Mouse (Mus musculus): Measurements from ENCODE around the gene Trio.

The Trio gene

DNA sequence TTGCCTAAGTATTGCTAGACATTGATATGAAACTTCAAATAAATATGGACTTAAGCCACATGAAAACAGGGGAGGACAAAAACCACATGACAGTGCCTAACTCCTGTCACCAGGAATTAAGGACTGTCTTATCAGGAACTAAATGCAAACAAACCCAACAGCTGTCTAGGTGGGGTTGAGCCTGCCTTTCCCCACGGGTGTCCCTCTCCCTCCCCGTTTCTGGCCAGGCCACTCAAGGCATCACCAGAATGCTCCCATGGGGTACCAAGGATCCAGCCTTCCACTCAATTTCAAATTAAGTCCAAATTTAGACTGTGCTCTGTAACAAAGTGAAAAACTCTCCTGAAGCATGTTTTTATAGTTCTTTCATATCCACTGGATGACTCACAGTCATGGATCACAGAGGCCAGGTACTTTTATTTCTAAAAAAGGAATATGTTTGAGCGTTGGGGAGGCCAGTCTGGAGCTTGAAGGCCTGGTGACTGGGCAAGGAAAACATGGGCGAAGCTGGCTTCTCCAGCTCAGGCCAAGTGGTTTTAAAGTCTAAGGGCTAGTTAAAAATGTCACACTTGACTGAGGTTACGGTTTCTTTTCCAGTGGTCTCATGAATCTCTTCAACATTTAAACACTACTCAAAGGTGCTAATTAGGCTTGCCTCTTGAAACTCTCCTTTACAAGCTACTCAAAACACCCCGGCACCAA is 33.6 kb downstream of the Trio start:
- DNase-seq (ENCODE audit: low read depth) = no peak

DNA sequence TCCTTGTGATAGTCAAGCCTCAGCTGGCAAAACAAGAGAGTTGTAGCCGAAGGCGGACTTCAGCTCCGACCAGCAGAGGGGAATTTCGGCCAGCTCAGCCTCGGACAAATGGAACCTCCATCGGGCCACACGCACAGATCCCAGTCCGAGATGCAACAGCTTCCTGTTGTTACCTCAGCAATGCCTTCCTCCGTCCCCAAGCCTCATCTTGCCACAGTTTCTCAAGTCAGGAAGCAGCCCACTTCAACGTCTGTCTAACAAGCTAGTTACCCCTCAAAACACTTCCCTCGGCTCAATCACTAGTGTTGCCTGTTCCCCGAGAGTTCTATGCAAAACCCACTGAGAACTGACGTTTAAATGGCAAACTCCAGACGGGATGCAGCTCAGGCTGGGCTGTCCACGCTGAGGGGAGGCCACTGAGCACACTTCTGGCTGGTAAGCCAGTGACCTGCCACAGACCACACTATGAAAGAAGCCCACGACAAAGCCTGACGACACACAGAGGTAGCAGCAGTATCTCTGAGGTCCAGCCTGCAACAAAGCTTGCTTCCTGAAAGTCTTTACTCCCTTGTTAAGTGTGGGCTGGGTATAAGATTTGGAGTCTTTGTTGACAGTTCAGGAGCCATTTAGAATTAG is 34.5 kb downstream of the Trio start:
- DNase-seq (ENCODE audit: low read depth) = no peak

DNA sequence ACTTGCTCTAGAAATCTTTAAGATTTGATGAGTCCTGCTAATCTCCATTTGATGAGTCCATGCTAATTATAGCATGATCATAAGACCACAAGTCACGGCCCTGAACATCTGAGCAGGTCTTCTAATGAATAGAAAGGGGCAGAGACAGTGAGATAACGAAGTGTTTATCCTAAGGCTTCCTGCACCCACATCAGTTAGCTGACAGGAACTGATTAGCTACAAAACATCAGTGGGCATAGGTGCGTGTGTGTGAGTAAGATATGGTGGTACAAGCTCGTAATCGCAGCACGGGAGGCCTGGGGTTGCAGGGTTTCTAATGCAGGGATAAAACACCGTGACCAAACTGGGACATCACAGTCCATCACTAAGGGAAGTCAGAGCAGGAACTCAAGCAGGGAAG is 37.7 kb downstream of the Trio start:
- DNase-seq (ENCODE audit: low read depth) = no peak

DNA sequence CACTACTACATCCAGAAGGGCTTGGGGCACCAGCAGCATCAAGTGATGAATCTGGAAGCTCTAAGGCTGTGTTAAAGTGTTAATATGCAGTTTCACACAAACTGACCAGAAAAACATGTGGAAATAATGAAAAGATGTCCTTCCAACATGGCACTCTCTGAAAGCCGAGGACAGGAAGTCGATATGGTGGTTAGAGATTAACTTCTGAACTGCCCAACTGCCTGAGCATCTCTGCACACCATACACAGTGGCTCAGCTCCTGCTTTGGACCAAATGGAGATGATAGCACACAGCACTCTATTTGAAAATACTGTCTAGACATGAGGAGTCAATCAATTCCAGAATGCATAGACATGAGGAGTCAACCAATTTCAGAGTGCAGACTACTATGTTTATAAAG is 40.8 kb downstream of the Trio start:
- no peak for DNase-seq (ENCODE audit: low read depth)

DNA sequence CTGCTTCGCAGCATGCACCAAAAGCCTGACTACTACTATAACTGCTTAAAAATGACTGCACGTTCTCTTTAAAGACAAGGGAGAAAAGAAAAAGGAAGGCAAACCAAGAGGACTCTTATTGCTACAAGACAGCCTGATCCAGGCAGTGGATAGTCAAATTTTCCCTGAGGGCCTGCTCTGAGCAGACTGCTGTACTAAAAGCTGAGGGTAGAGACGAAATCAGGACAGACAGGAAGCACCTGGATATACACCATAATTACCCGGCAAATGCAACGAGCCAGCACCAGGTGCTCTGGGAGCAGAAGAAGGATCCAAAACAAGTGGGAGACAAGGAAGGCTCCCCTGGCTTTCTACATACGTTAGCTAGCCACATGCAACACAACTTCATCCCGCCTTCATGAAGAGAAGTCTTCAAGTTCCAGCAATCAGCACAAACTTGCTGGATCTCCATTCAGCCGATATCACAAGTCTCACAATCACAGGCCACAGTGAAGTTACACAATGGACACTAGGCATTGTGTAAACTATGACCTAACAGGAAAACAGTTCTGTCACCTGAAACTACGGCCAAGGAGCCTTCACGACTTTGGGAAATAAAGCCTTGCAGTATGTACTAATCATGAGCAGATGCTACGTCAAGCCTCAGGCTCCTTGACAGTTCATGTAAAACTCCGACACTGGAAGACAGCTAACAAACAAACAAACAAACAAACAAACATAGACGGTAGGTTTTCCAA is 43.7 kb downstream of the Trio start:
- DNase-seq (ENCODE audit: low read depth) = no peak

DNA sequence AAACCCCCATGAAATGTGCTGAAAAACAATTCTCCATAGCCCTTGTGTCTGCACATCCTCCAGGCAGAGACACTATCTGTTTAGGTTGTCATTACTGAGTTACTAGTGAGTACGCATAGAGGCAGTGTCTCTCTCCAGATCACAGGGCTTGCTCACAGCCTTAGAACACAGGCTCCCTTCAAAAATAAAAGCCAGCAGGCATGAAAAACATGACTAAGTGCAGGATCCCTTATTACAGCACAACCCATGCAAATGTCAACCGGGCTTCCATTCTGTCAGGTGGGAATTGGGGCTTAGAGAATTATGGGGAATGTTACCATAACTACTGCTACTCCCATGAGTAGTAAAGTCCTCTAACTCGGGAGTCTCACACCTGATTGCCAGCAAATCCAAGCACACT is 44.4 kb downstream of the Trio start:
- no peak for DNase-seq (ENCODE audit: low read depth)

DNA sequence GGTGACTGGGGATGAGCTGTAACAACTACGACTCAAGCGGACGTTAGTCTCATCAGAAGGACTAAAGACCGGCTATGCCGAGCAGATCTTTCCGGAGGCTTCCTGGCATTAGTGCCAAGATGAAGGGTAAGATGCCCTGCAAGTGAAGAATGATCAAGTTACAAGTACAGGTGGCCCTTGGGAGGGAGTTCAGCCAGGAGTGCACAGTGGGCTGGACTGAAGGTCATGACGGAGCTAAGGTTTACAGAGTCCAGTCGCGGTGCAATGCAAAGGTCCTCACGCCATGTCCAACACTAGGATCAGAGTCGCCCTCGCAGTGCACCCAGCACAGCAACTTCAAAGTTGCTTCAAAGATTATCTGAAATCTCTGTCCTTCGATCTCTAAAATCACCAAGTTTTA is 45.2 kb downstream of the Trio start:
- no peak for DNase-seq (ENCODE audit: low read depth)

DNA sequence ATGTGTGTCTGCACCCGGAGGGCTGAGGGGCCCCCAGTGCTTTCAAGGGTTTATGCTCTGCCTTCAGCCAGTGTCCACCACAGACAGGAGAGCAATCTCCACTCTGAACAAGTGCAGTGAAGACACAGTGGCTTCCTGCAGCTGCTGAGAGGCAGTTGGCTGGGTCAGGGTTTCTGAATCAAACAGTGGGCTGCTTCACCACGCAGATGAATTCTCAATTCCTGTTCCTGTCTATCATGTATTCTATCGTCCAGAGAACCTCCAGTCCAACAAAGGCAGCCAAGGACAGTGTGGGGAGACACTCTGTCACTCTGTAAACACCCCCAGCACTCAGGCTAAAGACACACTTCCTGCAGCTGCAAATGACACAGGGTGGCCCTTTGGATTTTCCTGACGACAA is 48.7 kb downstream of the Trio start:
- no peak for DNase-seq (ENCODE audit: low read depth)

DNA sequence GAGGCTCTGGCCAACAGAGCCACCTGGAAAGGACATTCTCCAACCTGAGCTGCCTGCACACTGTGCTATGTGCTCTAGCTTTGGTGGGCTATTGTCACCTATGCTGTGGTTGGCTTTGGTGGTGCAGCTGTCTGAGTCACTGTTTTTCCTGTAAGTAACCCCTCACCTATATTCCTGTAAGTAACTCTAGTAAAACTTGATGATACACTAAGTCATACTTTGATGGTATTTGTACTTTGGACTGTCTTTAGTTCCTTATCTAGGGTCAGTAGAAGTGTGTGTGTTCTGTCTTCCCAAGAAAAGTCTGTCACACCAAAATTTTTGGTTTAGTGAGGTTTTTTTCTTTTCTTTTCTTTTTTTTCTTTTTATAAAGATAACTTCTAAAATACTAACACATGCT is 49.3 kb downstream of the Trio start:
- DNase-seq (ENCODE audit: low read depth) = no peak

DNA sequence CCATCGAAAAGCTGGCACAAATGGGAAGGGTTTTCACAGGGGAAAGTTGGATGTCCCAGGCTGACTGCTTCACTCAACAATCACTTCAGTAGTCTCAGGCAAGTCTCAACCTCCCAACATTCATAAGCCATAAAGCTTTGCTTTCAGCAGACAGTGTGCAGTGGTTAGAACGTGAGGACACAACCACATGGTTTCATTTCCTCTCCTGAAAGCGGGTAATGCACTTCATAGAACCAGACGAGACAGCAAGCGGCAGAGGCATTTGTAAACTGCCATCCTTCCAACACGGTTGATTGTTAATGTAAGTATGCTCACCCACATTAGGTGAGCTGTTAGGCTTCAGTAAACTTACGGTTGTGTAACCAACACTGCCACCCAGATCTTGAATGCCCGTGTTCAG is 51.0 kb downstream of the Trio start:
- DNase-seq (ENCODE audit: low read depth) = no peak

DNA sequence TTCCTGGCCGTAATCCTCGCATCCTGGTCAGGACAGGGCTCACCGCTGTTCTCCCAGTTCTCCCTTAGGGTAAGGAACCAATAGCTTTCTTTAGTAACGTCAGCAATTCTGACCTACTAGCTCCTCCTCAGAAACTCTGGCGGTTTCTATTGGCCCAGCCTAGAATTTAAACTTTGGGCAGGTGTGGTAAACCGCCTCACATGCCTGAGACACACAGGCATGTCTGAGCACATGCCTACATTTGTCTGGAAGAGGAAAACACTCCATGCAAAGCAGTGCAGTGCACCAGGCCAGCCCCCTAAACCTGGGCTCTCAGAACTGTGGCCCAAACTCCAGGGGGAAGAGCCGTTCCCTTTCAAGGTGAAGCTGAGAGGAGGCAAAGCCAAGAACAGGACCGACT is 57.5 kb downstream of the Trio start:
- no peak for DNase-seq (ENCODE audit: low read depth)

DNA sequence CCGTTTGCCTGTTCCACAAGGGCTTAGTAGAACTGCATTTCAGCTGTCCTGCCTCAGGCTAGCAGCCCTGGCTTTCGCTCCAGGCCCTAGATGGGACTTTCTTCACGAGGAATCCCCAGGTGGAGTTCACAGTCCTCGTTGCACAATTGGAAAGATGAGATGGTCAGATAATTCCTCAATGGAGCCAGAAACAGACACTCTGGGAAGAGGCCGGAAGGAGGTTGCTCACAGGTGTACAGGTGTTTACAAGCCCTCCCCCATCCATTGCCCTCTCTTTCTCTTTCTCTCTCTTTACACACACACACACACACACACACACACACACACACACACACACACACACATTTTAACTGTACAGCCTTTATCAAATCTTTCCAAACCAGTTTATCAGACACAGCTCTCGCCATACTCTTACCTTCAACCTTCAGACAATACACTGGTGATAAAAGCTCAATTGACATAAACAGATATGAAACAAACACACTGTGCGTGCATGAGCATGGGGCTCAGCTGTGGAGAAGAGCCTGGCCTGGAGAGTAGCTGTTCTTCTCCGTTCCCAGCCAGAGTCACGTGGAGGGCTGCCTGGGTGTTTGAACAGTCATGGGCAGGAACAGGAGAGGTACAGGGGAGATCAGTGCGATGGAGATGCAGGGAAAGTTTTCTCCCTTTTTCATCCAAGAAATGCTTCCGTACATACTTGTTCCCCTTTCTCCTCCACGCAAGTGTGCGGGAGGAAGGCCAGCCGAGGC is 58.3 kb downstream of the Trio start:
- no peak for DNase-seq (ENCODE audit: low read depth)

DNA sequence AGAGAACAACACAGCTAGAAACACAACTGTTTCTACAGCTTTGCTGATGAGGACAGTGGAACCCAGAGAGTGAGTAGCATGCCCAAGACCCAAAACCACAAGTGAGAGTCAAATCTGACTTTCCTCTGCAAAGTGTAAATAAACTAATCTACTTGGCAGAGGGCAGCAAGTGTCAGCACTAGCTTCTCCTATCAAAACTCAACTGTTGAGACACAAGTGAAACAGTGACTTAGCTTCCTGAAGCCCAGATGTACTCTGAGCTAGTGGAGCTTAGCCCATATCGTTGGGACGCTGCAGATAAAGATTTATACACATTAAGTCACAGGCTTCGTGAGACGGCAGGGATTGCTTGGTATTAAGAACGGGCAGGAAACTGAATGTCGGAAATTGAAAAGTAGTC is 60.8 kb downstream of the Trio start:
- no peak for DNase-seq (ENCODE audit: low read depth)

DNA sequence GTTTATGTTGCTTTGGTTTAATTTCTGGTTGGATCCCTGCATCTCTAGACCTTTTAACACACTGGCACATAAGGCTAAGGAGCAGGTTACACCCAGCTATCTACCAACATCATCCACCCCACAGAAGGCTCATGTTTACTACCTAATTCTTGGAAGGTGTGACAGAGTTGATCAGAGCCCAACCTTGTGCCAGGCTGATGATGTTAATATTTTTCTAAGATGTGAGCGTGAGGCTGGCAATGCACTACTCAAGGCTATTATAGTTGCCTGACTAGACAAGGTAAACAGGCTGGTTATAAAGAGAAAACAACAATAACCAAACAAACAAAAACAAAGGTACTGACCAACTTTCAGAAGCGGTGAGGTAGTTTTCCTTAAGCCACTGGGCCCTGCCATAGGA is 62.1 kb downstream of the Trio start:
- DNase-seq (ENCODE audit: low read depth) = no peak

DNA sequence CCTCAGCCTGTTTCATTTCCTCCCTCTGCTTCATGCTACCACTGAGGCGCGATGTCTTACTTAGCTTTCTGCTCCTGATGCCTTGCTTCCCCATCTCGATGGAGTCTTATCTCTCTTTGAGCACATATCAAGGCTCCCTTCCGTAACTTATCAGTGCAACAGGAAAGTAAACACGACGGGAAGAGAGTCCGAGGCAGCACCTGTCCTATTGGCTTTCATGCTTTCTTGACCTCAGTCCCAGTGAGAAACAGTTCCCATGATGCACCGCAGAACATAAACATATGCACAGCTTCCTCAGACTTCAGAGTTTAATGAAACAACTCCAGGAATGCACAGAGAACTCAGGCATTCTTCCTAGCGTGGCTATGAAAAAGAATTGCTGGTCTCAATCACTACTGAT is 65.0 kb downstream of the Trio start:
- DNase-seq (ENCODE audit: low read depth) = no peak

DNA sequence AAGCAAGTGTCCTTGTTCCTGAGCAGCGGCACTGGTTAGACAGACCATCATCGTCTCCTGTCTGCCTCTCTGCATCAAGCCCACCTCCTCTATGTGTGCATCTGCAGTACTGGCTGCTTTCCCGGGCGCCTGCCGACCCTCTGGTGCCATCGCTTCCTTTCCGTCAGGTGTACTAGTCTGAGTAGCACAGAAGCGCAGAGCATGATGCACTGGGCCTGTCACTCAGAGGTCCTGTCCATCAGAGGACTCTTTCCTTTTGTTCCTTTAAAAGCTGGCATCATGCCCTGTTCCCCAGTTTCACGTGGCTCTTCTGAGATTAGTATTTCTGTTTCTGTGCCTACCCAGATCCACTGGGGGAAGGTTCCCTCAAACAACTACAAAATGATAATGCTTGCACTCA is 67.8 kb downstream of the Trio start:
- DNase-seq (ENCODE audit: low read depth) = no peak

DNA sequence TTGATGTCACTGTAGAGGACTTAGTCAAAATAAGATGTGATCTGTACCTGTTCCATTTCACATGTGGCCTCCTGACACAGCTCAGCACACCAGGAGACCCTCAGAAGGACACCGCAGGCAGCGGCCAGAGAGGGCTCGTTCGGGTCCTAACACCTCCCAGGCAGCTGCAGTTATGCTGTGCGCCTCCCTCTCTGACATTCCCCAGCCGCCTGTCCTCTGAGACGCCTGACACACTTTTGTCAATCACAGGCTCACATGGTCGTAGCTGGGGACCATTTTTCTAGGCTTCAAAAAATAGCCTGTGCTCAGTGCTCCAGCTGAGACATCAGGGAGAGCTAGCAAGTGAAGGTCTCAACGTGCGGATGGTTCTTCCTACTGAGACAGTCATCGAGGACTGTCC is 70.0 kb downstream of the Trio start:
- no peak for DNase-seq (ENCODE audit: low read depth)

DNA sequence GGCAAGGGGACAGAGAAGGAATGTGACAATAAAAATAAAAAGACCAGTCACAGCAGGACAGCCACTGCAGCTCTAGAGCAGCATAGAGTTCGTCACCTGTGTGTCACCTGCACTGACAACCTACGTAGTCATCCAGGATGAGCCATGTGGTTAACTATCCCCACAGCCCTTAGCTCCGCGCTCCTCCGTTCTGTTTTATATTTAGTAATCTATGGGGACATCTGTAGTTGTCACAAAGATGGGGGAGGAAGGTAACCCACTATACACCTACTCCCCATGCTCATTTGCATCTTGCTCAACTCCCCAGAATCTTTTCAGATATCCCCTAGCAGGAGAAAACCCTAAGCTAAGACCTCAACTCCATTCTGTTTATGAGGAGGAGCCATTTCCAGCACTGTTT is 71.3 kb downstream of the Trio start:
- DNase-seq (ENCODE audit: low read depth) = no peak

DNA sequence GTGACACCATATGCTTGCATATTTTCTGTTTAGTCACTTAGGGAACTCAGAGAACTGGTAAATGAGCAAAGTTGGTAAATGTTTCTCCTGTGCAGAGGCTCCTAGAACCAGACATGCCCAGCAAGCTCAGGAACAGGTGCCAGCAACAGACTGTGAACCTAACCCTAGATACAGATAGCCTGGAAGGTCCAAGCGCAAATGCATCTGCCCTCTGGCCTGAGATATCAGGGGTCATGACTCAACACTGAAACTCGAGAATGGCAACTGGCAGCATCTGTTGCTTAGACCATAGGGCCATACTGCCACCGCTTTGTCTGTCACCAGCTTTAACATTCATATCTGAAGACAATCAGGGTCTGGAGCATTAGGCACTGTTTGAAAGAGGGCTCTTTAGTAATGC is 72.1 kb downstream of the Trio start:
- no peak for DNase-seq (ENCODE audit: low read depth)

DNA sequence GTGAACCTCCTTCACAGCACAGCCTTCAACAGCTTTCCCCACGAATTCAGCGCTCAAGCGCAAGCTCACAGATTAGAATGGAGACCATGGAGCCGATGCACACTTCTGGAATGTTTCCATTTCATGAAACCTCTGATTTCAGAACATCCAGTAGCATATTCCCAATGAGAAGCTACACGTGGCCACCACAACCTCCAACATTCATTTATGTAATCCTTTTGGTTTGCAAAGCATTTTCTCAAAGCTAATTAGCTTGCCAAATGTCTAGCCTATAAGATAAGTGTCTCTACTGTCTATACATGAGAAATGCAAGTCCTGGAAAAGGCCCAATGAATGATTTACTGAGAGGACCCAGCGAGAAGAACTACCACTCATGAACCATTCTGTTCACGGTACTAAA is 74.5 kb downstream of the Trio start:
- no peak for DNase-seq (ENCODE audit: low read depth)

DNA sequence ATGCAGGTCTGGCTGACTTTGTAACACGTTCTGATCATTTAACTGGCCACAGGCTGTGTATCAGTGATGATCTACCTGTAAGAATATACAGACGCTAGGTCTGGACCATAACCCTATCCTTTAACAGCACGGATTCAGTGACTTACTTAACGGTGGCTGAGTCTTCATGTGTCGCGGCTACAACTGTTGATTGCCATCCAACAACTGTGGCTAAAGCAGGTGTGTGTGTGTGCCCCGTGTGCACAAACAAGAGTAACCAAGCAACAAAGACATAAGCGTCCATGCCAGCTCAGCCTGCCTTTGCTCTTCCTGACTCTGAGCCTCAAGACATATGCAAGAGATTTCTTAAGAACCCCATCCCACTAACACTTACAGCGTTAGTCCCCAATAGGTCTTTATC is 76.5 kb downstream of the Trio start:
- no peak for DNase-seq (ENCODE audit: low read depth)

DNA sequence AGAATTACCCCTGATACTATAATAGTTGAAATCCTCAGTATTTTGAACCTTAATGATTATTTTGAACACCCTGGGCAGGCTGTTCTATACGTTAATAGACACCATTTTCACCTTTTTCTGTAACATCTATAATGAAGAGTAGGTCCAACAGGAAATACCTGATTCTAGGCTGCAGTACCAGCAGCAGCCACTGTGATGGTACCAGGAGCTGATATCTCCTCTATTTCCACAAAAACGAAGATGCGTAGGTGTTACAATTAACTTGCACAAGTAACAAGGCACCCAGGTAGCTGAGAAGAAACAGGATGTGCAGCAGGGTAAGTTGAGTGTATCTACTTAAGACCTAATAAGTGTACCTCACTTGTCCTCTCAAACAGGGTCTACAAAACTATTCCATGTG is 77.8 kb downstream of the Trio start:
- no peak for DNase-seq (ENCODE audit: low read depth)

DNA sequence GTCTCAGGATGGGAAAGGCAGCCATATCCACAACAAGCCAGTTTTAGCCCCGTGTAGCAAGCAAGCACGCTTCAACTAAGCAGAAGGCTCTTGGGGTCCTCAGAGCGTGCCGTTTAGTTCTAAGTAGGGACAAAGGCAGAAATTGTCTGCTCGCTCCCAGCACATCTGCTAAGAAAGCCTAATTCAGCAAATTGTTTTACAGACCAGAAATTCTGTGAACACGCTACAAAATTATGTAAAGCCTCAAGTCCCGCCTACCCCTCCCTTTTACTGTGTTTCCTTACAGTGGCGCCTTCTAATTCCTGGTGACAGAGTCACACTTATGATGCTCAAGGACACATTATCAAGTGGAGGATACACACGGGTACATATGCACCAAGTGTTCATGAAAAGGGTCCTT is 80.1 kb downstream of the Trio start:
- no peak for DNase-seq (ENCODE audit: low read depth)

Measured in 416B (cell line).